Mouse (Mus musculus): ENCODE data around the gene Large1.
"Not testable (repeated sequence)": the region's sequence is repeated elsewhere in the genome, so short reads cannot be mapped to it uniquely, and the experiment has no call there.

Large1 gene

GRCm38 (mm10) chr8:73293655-73294054, 59.7 kb downstream of the Large1 start:
- DNase-seq: no peak

GRCm38 (mm10) chr8:73291630-73292029, 61.7 kb downstream of the Large1 start:
- DNase-seq: no peak

DNA sequence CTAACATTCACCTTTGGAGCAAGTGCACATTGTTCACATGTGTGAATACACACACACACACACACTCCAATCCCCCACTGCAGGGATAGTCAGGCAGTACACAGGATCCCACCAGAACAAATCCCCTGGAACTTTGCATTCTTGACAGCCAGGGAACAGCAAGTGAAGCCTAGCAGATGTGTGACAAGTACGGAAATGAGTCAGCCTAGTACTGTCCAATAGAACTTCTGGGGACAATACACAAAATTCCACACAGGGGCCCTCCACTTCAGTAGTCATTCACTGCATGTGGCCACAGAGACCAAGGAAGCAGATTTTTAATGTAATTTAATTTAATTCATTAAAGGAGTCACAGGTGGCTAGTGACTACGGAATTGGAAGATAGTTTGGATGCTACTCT, 62.7 kb downstream of the Large1 start:
- DNase-seq: no peak

DNA sequence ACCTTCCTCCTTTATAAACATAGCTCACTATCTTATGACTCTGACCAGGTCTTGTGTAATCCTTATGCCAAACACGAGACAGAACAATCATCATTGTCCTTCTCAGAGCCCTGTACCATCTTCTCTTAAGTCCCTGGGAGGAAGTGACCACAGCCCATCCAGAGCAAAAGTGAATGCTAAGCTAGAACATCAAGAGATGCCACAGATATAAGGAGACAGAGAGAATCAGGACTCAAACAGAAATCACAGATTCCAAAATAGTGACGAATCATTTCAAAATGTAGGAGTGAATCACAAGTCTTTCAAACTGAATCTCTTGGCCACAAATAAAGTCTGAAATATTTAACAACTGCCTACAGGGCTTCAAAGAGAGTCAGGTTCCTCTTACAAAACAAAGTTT, 63.5 kb downstream of the Large1 start:
- no peak for DNase-seq

DNA sequence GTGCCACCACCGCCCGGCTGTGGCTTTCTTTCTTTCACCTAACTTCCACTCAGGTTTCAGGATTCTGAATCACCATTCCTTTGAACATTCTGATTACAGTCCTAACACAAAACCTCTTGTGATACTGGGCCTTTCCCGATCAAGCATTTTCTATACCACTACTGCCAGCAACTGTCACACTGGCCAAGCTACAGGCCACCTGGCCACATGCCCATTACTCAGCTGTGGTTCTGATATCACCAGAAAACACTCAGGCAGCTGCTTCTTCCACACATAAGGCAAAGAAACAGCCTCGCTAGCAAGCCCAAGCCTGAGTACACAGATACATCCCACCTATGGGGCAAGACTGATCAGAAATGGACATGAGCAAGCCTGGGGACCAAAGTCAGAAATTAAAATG, 71.3 kb downstream of the Large1 start:
- peak; percentile 69 to 80 for DNase-seq

DNA sequence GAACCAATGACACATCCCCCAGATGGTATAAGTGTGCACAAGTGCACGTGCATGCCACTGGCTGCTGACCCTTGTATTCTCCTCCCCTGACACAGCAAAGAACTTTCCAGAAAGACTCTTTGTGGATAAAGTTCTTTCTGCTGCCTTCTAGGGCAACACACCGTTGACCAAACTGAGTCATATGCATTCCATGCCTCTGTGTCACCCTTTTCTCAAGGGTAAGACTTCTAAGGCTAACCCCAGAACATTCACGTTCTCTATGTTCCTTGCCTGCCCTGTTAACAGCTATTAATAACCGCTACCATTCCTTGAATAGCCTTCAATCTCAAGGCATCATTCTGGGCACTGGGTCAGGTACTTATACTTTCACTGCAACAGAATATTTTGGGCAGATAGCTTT, 77.3 kb downstream of the Large1 start:
- no peak for DNase-seq

- not testable (repeated sequence) for DNase-seq
Measured at GRCm38 (mm10) chr8:73275445-73275844, 77.9 kb downstream of the Large1 start.

GRCm38 (mm10) chr8:73273150-73273549, 80.2 kb downstream of the Large1 start:
- no peak for DNase-seq

DNA sequence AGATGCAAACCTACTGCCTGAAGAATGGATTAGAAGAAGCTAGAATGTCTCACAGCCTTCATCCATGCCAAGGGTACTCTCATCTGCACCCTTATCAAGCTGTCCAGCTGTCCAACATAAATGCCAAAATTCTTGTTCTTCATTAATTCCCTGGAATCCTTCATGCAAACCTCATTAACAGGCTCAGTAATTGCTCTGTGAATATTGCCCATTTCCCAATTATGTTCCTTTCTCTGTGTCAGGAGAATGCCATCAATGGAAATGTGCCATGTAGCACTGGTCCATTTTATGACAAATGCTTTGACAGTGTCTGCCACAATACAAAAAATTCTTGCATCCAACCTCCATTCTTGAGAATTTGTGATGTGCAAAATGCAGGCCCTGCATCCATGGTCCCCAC, 82.3 kb downstream of the Large1 start:
- DNase-seq: peak in 1 of 2 experiments; percentile 14

DNA sequence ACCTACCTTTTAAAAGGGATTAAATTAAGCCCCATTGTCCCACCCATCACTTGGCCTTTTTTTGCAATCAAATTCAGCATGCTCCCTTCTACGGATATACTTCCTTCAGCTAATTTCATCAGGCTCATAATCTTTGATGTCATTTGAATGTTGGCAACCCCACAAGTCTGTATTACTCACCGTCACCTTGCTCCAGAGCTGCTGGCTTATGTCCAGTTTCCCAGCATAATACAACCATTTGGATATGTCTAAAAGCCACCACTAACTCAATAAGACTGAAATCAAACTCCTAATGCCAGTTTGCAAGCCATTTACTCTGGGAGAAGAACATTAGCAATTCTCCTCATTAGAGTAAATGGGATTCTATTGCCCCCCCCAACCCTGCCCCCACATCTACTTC, 95.4 kb downstream of the Large1 start:
- DNase-seq: peak; percentile 37 to 50

DNA sequence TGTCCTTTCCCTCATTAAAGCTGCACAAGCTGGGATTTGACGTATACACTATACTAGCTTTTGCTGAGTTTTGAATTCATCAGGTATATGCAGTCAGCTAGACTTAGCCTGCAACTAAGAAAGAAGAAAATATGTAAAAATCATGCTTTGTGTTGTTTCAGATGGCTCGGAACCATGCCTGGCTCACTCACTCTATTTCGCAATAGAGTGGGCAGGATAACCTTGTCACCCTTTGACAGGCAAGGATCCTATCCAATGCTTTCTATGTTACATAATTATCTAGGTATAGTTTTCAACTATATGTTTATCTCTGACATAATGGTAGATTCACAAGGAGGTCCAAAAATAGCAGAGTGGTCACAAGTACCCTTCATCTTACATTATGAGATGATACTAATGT, 109.2 kb downstream of the Large1 start:
- DNase-seq: no peak

DNA sequence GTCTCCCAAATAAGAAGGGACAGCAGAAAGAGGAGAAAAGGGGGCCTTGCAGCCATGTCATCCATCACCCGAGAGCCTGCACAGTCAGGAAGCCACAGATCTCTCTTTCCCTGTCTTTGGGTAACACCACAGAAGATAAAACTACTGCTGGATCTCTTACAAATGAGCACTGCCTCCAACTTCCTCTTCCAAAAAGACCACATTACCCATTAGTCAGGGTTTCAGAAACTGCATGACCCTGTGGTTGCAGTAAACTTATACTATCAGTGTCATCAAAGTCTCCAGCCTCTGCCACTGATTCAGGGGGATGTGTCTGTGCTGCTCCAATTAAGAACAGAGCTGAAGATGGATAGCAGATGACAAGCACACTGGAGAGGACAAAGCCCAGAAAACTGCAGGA, 111.3 kb downstream of the Large1 start:
- DNase-seq: no peak

DNA sequence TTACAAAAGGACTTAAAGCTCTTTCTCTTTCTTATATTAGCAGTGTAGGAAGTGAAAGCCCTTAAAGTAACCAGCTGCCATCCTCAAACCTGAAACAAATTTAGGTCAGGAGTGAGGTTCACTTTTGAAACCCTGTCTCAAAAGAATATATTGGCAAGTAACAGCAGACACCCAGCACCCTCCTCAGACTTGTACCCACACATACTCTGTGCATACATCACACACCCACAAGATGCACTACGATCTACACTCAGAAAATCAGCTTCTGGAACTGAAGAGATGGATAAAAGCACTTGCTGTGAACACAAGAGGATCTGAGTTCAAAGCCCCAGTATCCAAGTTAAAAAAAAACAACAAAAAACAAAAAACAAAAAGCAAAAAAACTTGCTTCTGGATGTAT, 119.1 kb downstream of the Large1 start:
- no peak for DNase-seq

DNA sequence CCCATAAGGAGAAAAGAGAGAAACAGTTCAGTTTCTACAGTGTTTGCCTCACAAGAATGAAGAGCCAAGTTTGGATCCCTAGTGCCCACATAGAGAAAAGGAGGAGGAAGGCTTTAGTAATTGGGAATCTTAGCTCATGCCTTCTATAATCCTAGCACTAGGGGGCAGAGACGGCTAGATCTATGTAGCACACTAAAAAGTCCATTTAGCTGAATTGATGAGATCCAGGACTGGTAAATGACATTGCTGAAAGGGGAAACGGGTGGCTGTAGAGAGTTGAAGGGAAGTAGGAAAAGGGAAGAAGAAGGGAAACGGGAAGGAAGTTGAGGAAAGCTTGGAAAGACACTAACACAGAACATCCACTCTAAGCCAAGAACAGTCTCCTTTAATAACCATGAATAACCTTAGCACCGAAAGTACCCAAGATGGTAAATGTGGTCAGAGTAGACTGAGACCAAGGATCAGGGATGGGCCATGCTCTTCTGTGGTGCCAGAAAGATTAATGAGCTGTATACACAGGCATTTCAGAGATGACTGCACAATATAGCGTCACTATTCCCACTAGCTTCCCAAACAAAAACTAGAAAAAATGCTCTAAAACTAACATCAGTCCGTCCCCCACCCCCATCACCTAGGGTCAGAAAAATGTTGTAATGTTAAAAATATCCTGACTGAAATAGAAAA, 119.8 kb downstream of the Large1 start:
- DNase-seq: peak; percentile 67 to 76

GRCm38 (mm10) chr8:73226841-73227240, 126.5 kb downstream of the Large1 start:
- no peak for DNase-seq

DNA sequence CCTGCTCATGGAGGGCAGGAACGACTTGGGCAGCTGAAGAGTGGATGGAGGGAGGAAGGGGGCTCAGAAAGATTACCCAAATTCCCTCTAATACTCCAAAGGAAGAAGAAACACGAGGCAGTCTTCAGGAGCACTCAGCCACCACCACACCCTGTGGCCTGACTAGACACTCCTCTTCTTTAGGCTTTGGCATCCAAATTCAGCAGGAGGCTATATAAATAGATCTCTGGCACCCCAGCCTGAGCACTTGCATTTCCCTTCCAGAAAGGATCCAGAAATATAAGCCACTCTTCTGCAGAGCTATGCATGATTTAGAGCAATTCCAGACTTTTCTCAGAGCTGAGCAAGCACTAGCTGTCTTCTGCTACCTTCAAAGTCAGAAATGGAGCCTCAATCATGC, 127.7 kb downstream of the Large1 start:
- no peak for DNase-seq

DNA sequence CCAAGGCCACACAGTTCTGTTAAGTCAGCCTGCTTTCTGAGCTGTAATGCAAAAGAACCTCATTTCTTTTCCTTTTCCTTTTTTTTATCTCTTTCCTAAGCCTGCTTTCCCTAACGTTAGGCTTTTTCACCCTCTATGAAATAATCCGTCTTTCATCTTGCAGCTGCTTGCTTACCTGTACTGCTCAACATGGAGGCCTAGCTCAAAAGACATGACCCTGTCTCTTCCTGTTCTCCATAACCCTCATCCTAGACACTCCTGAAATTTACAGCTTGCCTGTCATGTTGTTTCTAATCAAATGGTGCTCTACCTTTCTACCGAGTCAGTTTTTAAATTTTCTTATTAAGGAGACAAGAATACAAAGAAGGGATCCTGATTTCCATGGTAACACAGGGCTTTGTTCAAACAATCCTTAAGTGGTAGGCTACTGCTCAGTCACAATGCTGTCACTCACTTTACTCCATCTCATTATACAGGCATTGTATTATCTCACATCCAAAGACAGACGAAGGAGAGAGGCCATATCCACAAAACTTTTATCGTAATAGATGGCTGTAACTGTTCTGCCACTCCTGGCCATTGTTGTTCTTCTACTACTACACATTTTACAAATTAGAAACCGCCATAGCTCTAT, 134.0 kb downstream of the Large1 start:
- DNase-seq: no peak

DNA sequence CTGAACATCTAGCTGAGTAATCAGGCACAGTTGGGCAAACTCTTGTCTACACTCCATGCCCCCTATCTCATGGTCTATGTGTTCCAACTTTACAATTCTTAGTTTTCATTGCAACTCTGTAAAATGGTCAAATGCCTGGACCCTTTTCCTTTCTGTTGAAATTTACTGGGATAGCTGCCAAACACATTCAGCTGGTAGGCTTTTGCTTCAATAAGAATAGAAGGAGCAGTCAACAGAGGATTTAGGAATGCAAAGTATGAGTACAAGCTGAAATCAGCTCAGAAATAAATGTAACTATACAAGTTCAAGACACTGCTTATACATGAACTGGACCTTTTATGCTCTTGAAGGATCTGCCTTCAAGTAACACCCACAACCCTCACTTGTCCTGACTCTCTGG, 146.5 kb downstream of the Large1 start:
- peak in 1 of 2 experiments; percentile 6 for DNase-seq

GRCm38 (mm10) chr8:73201854-73202253, 151.5 kb downstream of the Large1 start:
- peak in 1 of 2 experiments; percentile 14 for DNase-seq

- DNase-seq: no peak
Measured at GRCm38 (mm10) chr8:73197714-73198113, 155.6 kb downstream of the Large1 start.

- DNase-seq: no peak
Measured at GRCm38 (mm10) chr8:73188684-73189083, 164.7 kb downstream of the Large1 start.

DNA sequence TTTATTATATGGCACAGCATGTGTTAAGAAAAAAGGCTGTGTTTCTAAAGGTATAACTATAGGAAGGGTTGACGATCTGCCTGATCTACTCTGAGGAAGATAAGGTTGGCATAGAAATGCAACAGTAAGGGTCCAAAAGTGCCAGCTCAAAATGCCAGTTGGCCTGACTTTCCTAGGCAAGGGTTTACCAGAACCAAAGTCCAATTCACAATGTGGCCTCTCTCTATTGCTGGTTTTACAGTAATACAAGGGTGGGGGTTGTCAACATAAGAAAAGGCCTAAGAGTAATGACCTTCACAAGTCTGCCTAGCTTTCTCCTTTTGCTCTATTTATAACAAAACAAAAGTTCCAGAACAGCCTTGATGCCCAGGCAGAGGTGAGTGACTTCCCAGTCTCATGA, 166.0 kb downstream of the Large1 start:
- no peak for DNase-seq

DNA sequence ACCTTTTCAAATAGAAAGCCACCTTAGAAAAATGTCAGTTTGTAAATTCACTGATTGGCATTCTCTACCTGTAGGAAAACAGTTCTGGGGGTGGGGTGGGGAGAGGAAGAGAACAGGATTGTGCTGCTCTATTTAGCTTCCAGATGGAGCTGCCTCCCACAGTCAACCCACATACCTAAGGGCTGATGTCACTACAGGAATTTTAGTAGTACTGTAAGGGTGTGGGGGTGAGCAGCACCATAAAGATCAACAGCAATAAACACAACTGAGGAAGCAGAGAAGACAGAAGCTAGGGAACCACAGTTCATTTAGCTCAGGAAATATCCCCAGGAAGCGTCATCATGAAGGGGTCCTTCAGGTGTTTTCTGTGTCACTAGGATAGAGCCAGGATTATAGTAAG, 174.9 kb downstream of the Large1 start:
- DNase-seq: no peak

- no peak for DNase-seq
Measured at GRCm38 (mm10) chr8:73172661-73173060, 180.7 kb downstream of the Large1 start.

- DNase-seq: peak in 1 of 2 experiments; percentile 5
Measured at GRCm38 (mm10) chr8:73161994-73162393, 191.3 kb downstream of the Large1 start.

Data from cerebellum, postnatal 10 days (tissue).